Mouse (Mus musculus) ovary, adult 2 months (tissue): ENCODE results near the gene Dad1. TPM values are rescaled to one million over a fixed set of nuclear protein-coding genes. Genes with fewer than 3 reads are reported as not detected.

Source experiments
- polyA plus RNA-seq: library from polyadenylated mRNA; depleted of rRNA; stranded (reverse); fragments of >200 nt; gene quantifications from 2 replicates; pipeline ENCODE4 v1.2.3, GENCODE M21; 2012; rRNA removed

The Dad1 gene
- polyA plus RNA-seq = 639 and 968 TPM in 2 replicates

GRCm38 (mm10) chr14:54253741-54254291 is at the start of gene Dad1, which contains the start of gene Abhd4:
Gene Dad1, minus strand, starts transcription at chr14:54254104.
Gene Abhd4, plus strand, starts transcription at chr14:54254188.

GRCm38 (mm10) chr14:54284839-54285238 is 30.9 kb upstream of the Dad1 start, which contains the start of gene Olfr49:
Gene Olfr49, minus strand, starts transcription at chr14:54284939.

Other genes with a start within 250 kb of the Dad1 start
- 131 and 187 TPM in 2 replicates for gene Abhd4, start 84 bp upstream of the Dad1 start, polyA plus RNA-seq
- not detected in 2 replicates for gene Olfr49, start 30.8 kb upstream of the Dad1 start, polyA plus RNA-seq
- gene Oxa1l, start 106.7 kb upstream of the Dad1 start, polyA plus RNA-seq = 241 and 250 TPM in 2 replicates
- 29.5 and 33.5 TPM in 2 replicates for gene Slc7a7, start 163.7 kb upstream of the Dad1 start, polyA plus RNA-seq
- 312 and 887 TPM in 2 replicates for gene Mrpl52, start 172.8 kb upstream of the Dad1 start, polyA plus RNA-seq
- 466 and 518 TPM in 2 replicates for gene Mmp14, start 177.5 kb upstream of the Dad1 start, polyA plus RNA-seq
- gene Lrp10, start 210.0 kb upstream of the Dad1 start, polyA plus RNA-seq = 183 and 195 TPM in 2 replicates
- 5.3 and 7.4 TPM in 2 replicates for gene Rem2, start 222.0 kb upstream of the Dad1 start, polyA plus RNA-seq